Mouse (Mus musculus): ENCODE results near the gene Lypd6b. TPM values are rescaled to one million over a fixed set of nuclear protein-coding genes. Genes with fewer than 3 reads are reported as not detected.

Gene Lypd6b
- total RNA-seq, 2 experiments from 2014 or later: 8.0 to 8.4 TPM

DNA sequence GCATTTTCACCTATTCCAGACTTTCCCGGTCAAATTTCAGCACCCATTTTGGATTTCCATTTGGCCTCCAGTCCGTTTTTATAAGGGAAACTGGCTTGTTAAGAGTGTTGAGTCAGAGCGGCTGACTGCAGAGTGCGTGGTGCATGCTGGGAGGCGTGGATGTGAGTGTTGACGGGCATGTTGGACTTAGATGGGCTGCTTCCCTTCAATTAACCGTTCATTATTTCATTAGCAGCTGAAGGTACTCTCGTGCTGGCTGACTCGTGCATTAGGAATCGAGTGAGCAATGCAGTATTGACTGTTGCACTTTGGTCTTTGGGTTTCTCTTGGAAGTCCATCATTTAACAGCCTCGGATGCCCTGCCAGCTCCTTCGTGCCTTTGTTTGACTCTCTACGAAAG is 150.1 kb downstream of the Lypd6b start:
- no peak for DNase-seq (ENCODE audit: low spot score in 2 of 2)

DNA sequence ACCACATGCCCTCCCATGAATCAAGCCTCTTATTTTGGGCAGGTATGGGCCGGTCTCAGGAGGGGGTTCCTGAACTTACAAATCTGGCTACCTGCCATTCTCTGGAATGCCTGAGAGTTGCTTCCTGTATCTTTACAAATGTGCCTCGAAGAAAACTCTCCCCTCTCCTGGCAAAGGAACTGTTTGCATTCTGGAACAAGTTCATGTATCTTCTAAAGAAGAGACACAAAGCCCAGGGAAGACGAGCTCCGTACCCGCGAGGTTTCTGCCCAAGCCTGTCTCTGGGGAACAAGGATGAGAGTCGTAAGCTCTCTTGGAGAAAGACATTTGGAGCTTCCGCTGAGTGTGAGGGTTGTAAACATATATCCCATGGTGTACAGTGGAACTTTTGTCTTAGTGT is 150.8 kb downstream of the Lypd6b start:
- DNase-seq (ENCODE audit: low spot score in 2 of 2): no peak

DNA sequence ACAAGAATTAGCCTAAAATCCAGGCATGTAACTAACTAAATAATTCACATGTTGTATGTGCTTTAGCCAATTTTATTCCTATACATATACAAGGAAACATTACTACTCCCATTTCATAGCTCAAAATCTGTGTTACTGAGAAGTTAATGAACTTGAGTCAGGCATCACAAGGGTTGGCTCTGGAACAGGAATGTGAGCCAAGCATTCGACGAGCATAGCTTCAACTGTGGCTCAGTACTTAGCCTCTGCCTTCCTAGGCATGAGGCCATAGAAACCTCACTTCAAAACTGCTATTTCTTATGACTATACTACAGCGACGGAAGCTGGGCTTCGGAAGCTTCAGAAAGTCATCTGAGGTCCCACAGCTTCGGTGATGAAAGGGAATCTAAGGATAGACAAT is 152.9 kb downstream of the Lypd6b start:
- no peak for DNase-seq (ENCODE audit: low spot score in 2 of 2)

DNA sequence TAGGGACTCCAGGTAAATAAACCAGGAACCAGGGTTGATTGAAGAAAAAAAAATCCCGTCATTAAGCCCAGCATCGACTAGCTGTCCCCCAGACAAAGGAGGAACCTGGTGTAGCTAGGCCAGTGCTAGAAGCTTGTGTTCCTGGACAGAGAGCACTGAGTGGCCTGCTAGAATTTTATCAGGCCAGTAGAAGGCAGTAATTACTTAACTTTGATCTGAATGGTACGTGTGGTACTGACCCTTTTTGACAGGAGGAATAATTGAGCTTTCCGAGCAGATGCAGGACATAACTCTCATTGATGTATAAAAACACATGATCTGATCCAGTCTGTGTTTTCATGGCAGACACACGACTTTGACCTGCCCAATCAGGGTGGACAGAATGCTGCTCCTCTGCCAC is 154.6 kb downstream of the Lypd6b start:
- DNase-seq (ENCODE audit: low spot score in 2 of 2): no peak

DNA sequence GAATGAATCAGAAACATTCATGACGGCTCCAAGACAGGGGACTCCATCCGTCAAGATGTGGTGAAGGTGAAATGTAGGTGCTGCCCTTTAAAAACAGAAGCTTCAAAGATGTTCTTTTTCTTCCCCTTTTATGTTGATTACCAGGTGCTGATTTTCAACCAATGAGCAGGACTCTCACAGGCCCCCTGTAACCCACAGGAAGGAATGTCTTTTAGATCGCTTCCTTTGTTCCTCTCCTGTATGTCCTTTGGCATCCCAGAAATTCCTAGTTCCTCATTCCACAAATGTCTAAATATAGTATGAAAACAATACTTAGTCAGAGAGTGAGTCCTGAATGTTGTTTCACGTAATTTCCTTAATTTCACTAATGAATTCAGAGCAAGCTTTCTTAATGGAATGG is 164.2 kb downstream of the Lypd6b start:
- no peak for DNase-seq (ENCODE audit: low spot score in 2 of 2)

DNA sequence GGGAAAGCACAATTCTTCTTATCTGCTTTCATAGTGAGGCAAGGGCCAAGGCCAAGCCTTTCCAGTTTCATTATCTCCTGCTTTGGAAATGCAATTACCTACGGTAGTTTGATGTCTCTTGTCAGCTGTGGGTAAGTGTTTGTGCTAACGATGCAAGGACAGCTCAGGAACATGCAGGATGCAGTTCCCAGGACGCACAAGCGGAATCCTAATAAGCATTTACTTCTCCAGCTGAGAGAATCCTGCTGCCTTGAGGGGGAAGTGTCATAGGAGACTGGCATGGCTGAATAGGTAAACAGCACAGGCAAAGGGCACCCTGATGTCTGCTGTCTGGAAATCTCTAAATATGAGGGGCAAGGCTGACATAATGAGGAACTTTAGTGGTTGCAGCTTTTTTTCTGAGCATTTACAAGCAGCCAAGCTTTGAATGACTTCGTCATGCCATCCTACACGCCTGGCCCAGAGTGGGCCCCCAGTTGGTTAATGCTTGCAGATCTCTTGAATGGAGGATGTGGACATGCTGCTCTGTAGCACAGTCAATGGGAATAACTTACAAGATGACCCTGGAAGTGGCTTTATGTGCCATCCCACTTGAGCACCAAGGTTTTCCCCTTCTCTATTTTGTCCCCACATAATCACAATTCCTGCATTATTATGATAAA is 165.3 kb downstream of the Lypd6b start:
- no peak for DNase-seq (ENCODE audit: low spot score in 2 of 2)

DNA sequence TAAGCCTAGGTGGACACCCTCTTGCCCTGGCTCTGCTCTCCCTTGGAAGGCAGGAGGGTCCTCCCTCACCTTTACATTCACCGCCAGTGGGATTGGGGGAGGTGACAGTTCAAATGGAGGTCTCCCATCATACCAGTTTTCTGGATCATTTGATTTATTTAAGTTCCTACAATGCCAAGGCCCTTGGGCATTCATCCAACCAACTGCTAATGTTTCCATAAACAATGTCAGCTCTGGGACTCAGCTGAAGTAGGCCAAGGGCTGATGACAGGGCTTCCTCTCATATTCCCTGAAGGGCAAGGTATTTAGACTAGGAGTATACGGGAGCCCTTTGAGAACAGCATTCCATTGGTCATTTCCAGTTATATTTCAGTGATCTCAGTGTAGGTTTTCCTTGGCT is 170.0 kb downstream of the Lypd6b start:
- no peak for DNase-seq (ENCODE audit: low spot score in 2 of 2)

DNA sequence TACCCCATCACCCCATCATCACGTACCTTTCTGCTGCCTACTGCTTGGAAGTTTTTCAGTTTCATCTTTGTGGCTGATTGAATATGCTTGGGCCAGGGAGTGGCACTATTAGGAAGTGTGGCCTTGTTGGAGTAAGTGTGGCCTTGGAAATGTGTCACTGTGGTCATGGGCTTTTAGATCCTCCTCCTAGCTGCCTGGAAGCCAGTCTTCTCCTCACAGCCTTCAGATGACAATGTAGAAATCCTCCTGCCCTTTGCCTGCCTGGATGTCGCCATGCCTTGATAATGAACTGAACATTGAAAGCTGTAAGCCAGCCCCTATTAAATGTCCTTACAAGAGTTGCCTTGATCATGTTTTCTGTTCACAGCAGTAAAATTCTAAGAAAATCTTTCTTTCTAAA is 174.5 kb downstream of the Lypd6b start:
- DNase-seq (ENCODE audit: low spot score in 2 of 2): no peak

DNA sequence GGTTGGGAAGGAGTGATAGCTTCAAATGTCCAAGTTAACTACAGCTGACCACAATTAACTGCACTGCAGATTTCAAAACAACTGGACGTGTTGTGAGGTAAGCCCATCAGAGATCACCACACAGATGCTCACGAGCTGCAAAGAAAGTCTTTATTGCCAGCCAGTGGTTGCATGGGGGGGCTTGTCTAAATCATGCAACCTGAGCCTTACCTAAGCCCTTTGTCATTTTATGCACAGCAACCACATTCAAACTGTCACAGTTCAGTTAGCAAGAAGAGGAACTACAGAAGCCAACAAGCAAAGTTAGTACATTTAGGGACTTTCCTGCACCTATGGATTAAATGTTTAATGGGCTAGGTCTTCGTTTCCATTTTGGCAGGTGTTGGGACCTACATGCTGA is 177.4 kb downstream of the Lypd6b start:
- DNase-seq (ENCODE audit: low spot score in 2 of 2): no peak

DNA sequence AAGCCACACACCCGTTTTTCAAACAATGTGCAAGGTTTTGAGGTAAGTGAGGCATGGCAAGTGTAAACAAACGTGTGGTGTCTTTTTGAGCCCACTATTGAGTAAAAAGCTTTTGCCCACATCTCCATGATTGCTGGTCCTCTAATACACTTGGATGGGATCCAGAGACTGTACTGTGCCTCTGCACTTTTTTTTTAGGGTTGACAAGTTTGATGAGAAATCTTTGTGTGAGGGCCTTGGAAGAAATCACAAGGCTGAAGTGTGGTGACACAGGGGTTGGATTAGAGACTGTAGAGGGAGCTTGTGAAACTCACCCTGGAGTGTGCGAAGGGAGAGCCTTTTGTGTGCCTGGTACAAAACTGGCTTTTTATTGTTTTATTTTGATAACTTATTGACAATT is 180.3 kb downstream of the Lypd6b start:
- no peak for DNase-seq (ENCODE audit: low spot score in 2 of 2)

DNA sequence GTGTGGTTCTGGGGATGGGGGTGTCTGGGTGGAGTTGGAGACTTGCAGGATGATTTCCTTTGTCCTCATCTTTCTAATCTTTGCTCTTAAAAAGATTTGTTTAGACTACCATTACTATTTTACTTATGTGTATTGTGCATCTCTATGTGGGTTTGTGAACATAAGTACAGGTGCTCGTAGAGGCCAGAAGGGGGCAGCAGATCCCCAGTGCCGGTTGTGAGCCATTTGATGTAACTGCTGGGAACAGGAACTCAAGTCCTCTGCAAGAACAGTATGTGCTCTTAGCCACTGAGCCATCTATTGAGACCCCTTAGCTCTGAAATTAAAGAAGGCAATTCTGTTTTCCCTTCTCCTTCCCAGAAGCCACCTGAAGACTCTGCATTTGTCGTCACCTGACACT is 183.5 kb downstream of the Lypd6b start:
- DNase-seq (ENCODE audit: low spot score in 2 of 2): no peak

DNA sequence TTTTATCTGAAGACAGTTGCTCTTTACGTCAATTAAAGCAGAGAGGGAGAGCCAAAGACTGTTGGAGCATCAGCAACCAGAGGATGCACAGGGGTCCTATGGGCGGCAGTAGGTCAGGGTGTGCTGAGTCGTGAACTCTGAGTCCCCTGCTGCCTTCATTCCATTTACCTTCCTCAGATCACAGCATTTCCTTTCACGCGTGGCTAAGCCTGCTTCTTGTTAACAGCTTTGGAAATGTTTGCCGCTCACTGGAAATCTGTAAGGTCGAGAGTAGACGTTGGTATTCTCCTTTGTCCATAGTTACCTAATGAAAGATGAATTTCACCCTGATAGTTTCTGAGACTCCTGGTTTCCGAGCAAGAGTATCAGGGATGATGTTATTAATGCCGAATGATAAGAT is 191.1 kb downstream of the Lypd6b start:
- DNase-seq (ENCODE audit: low spot score in 2 of 2): no peak

DNA sequence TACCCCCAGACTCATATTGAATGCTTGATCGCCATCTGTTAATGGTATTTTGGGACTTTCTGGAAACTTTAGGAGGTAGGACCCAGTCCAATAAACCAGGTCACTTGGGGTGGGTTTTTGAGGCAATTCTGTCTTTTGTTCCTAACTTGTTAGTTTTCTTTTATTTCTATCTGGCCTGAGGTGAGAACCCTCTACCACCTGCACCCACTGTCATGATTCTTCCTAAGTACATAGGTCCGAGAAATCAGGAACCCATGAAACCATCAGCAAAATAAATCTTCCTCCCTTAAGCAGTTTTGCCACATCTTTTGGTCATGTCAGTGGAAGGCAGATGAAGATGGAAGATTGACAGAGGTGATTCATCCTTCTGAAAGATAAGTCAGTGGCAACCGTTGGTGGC is 192.5 kb downstream of the Lypd6b start:
- DNase-seq (ENCODE audit: low spot score in 2 of 2): no peak

DNA sequence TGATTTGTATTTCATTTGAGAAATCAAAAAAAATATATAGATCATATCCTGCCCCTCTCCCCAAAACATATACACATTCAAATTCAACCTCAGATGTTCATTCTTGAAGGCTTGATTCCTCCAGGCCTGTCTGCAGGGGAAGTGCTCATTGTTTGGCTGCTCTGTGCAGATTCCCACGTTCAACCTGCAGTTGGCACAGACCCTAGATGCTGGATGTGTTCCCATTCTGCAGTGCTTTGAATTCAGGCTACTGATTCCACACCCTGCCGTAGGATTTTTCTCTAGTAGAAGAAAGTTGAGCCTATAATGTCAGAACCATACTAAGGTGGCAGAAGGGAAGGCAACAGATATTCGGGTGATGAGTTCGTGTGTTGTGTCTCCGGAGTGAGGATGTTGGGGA is 195.5 kb downstream of the Lypd6b start:
- DNase-seq (ENCODE audit: low spot score in 2 of 2): peak; percentile 25 to 36

DNA sequence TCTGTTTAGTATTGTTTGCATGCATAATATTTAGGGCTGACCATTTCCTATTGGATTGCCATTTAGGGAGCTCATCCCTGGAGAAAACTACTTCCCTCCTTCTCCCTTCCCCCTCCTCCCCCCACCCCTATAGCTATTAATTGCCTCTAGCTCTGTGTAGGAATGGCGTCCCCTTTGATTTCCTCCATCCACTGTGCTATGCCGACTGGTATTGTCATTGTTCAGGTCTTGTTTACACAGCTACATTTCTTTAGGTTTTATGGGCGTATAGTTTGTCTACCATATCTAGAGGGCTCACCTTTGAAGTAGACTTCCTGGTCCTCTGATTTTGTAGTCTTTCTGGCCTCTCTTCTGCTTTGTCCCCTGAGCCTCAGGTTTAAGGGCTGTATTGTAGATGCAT is 197.3 kb downstream of the Lypd6b start:
- DNase-seq (ENCODE audit: low spot score in 2 of 2): no peak

DNA sequence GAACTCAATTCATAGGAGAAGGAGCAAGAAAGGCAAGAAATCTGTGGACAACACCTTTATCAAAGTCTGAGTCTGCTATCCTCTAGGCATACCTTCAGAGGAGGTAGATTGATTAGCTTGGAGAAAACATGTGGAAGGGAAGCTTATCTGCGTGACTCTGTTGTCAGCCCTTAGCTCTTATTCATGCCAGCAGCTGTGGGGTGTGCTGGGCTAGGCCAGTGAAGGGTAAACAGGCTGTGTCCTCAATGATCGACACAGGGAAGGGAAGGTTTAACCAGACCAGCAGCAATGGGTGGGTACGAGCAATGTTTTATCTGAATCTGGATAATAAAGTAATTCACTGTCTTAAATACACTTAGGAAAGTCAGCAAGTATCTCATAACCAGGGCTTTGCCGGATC is 208.4 kb downstream of the Lypd6b start:
- DNase-seq (ENCODE audit: low spot score in 2 of 2): no peak

DNA sequence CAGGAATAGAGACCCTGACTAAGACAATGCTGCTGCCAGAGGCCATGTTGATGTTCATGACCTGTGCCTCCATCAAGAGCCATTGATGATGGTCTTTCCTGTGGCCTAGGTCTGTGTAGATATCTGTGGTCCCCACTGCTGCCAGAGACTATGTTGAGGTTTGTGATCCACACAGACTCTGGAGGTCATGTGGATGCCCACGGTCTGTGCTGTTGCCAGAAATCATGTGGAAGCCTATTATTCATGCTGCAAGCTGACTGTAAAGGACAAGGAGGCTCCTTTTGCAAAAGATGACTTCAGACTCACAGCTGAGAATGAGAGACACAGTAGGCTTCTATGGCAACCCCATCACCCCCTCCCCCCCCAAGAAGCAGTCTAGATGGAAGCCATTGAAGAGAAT is 209.7 kb downstream of the Lypd6b start:
- no peak for DNase-seq (ENCODE audit: low spot score in 2 of 2)

Other genes starting within 250 kb of the Lypd6b start
- 100 to 1,000 TPM; 545 to 571 TPM for gene Kif5c, start 168.4 kb upstream of the Lypd6b start, total RNA-seq (2021)